Mouse (Mus musculus) liver, embryonic 14.5 days (tissue): ENCODE data around the gene Med24. TPM values are rescaled to one million over a fixed set of nuclear protein-coding genes. Genes with fewer than 3 reads are reported as not detected.
A peak's percentile ranks its signal among the peaks of the same experiment; 100 is the strongest.
"Not testable (repeated sequence)": the region's sequence is repeated elsewhere in the genome, so short reads cannot be mapped to it uniquely, and the experiment has no call there.

Source experiments
- ATAC-seq: fragments of 200-750 bp; cut with Nextera tagmentation; 2 replicates; pipeline ENCODE4 v1.8.0; 2017; ENCODE audit warnings: moderate number of reproducible peaks, mild to moderate bottlenecking, moderate library complexity; ENCODE audit not compliant: insufficient read depth
- DNase-seq, 3 experiments: peaks; one replicate each; pipeline ENCODE4 v3.0.0-alpha.2; 2012 to 2013; ENCODE audit warnings: low read depth in 3 of 3, low spot score in 3 of 3
- H3K27ac ChIP-seq: fragments of 300-500 bp; sonication (generic); 2 replicates; pipeline ENCODE4 v1.5.1; 2014; ENCODE audit warnings: moderate library complexity, mild to moderate bottlenecking, control low read depth, inconsistent platforms
- H3K27me3 ChIP-seq: fragments of 300-500 bp; sonication (generic); 2 replicates; pipeline ENCODE4 v1.6.1; 2014; ENCODE audit warnings: mild to moderate bottlenecking, low read length, moderate library complexity; ENCODE audit not compliant: control insufficient read depth, insufficient read depth
- H3K36me3 ChIP-seq: fragments of 300-500 bp; sonication (generic); replicated peaks from 2 replicates; pipeline ENCODE4 v1.6.1; 2014; ENCODE audit warnings: low read depth; ENCODE audit not compliant: control insufficient read depth, insufficient read depth
- H3K4me1 ChIP-seq, 2 experiments: fragments of 200-500 bp in 1 of 2; fragments of 300-500 bp in 1 of 2; sonication (generic) in 1 of 2; replicated peaks; 2 replicates each; pipeline ENCODE4 v1.6.1; 2012 to 2014; ENCODE audit warnings: antibody characterized with exemption in 1 of 2, inconsistent platforms in 1 of 2, low read length in 1 of 2; ENCODE audit not compliant: control insufficient read depth in 2 of 2, insufficient read depth in 2 of 2
- H3K4me2 ChIP-seq: fragments of 300-500 bp; sonication (generic); 2 replicates; pipeline ENCODE4 v1.6.1; 2014; ENCODE audit warnings: low read depth, mild to moderate bottlenecking, control low read depth, moderate library complexity
- H3K4me3 ChIP-seq, 2 experiments: fragments of 200-500 bp in 1 of 2; fragments of 300-500 bp in 1 of 2; sonication (generic) in 1 of 2; 2 replicates each; pipeline ENCODE4 v1.5.1; 2012 to 2014; ENCODE audit warnings: low read depth in 2 of 2, low read length in 2 of 2, mild to moderate bottlenecking in 2 of 2, control low read depth in 1 of 2, inconsistent platforms in 1 of 2, moderate library complexity in 1 of 2; ENCODE audit not compliant: insufficient read depth in 1 of 2
- H3K9ac ChIP-seq: fragments of 300-500 bp; sonication (generic); replicated peaks from 2 replicates; pipeline ENCODE4 v1.6.1; 2014; ENCODE audit warnings: mild to moderate bottlenecking, control low read depth, moderate library complexity
- H3K9me3 ChIP-seq: fragments of 300-500 bp; sonication (generic); 2 replicates; pipeline ENCODE4 v1.6.1; 2016; ENCODE audit warnings: low read length, mixed read lengths; ENCODE audit not compliant: control insufficient read depth
- CTCF ChIP-seq: IDR thresholded peaks from 2 replicates; pipeline ENCODE4 v1.5.1; 2016; ENCODE audit warnings: antibody characterized with exemption, low read depth, control low read depth
- EP300 ChIP-seq: IDR thresholded peaks from 2 replicates; pipeline ENCODE4 v1.6.1; 2016; ENCODE audit warnings: antibody characterized with exemption, low read depth
- WGBS: fragments of 180-500 bp; shearing (Covaris S2); extraction: QIAGEN DNeasy Blood & Tissue Kit; methylation state at CpG from one replicate; pipeline ENCODE4 v1.1.7; 2014; ENCODE audit not compliant: insufficient replicate concordance; 5-methylcytosine and 5-hydroxymethylcytosine counted together
- polyA plus RNA-seq, 2 experiments: library from polyadenylated mRNA; depleted of rRNA in 1 of 2; stranded (reverse) in 1 of 2; unstranded in 1 of 2; fragments of >200 nt; fragmentation: Nextera tagmentation in 1 of 2; extraction: Ambion mirVana in 1 of 2; gene quantifications; 2 replicates each; pipeline versions ENCODE4 v1.2.1 to v1.2.3; 2012 to 2014

The Med24 gene
- polyA plus RNA-seq, 2 experiments: 21.3 to 25.0 TPM

DNA sequence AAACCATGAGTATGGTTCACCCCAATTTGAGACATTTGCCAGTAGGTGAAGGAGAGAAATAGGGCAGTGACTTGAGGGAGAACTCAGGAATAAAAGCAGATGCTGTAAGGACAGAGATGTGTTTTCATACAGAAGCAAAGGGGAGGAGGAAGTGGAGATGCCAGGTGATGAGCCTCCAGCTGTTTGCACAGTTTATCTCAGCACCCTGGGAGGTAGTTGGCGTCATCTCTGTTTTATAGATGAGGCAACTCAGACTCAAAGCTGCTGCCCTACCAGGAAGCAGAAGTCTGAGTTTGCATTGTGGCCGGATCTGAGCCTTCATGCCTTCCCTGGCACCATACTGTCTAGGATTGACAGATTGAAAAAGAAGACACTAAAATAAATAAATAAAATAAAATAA, 60.3 kb downstream of the Med24 start:
- TF ChIP-seq CTCF (no peak), EP300 (no peak)
- WGBS: 23% methylated on average over 2 of the region's 2 CpGs
- Histone ChIP-seq H3K4me2 (no peak overlapping the region), H3K9me3 (no peaks in the 10 kb centered on the region), H3K4me1 (peaks cover 5 to 19% of the 10 kb centered on the region in 2 experiments; a peak in 3 of 4 replicates), H3K27me3 (peaks cover 3% of the 10 kb centered on the region), H3K4me3 (no peak overlapping the region), H3K27ac (no peak overlapping the region), H3K36me3 (no peaks in the 10 kb centered on the region), H3K9ac (no peak overlapping the region)
- DNase-seq (no peak), ATAC-seq (no peak)

DNA sequence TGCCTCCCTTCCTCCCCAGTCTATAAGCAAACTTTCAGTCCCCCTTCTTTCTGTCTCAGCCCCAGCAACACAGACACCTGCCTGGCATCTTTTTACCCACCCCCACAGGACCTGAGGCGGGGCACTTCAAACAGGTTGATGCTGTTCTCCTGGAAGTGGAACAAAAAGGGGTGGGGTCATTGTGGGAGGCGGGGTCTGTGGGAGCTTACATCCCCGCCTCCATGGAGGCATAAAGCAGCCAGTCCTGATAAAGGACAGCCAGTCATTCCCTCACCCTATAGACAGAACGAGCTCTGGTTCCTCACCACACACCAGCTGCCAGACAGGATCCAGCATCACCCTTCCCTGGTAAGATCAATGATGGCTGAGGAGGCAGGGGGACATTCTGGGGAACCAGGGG, 65.1 kb downstream of the Med24 start, which contains the start of gene Gsdma:
Gene Gsdma (plus strand): TSS at position 261 of the 400 bp plus-strand sequence.
- DNase-seq (no peak), ATAC-seq (no peak)
- Histone ChIP-seq H3K9me3 (no peaks in the 10 kb centered on the region), H3K4me1 (no peaks in the 10 kb centered on the region), H3K4me2 (no peak within 1 kb of the TSS), H3K4me3 (no peak within 1 kb of the TSS), H3K27ac (no peak within 1 kb of the TSS), H3K36me3 (no peaks in the 10 kb centered on the region), H3K27me3 (peaks cover 3% of the 10 kb centered on the region), H3K9ac (no peak within 1 kb of the TSS)
- TF ChIP-seq CTCF: no peak
- no peak for TF ChIP-seq EP300
- 21% methylated on average over 4 of the region's 4 CpGs for WGBS

DNA sequence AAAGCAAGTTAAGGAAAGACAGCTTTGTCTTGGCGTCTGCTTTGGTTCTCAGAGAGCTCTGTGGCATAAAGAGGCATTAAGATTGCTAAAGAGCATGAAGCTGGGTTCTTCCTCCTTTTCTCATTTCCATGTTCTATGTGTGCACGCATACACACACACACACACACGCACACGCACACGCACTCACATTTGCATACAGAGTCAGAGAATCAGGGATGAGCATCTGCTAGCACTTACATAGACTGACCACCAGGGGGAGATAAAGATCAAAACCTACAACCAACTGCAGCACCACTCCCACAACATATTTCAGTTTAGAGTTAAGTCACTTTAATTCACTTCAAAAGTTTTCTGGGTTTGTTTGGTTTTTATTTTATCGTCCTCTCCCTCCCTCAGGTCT, 68.7 kb downstream of the Med24 start:
- peak; percentile 26 to 47 (median 30) for DNase-seq
- no peaks in the 10 kb centered on the region for H3K27me3 ChIP-seq
- H3K36me3 ChIP-seq: no peaks in the 10 kb centered on the region
- H3K4me3 ChIP-seq: no peak overlapping the region
- no peak overlapping the region for H3K9ac ChIP-seq
- 8% methylated on average over 6 of the region's 6 CpGs for WGBS
- no peaks in the 10 kb centered on the region for H3K9me3 ChIP-seq
- no peak overlapping the region for H3K27ac ChIP-seq
- TF ChIP-seq CTCF: peak; percentile 89
- TF ChIP-seq EP300: no peak
- no peak for ATAC-seq
- no peak overlapping the region for H3K4me2 ChIP-seq
- no peaks in the 10 kb centered on the region for H3K4me1 ChIP-seq

DNA sequence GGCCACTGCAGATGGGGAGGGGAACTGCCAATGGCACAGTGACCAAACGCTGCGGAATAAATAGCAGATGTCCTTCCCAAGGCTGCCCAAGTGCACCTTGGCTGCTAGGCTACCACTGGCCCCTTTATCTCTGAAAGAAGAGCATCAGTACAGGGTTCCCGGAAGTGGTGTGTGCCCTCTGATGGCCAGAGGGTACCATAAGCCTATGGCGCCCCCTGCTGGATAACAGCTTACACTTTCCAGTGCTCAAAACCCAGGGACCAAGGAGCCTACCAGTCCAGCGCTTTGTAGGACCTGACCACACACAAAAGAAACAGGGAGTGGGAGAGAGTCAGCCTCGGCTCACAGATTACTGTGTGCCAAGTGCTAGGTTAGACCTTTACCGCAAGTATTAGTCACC, 74.2 kb downstream of the Med24 start:
- not testable (repeated sequence) for H3K27ac ChIP-seq, H3K9me3 ChIP-seq, H3K36me3 ChIP-seq, H3K4me3 ChIP-seq, ATAC-seq, H3K9ac ChIP-seq, H3K27me3 ChIP-seq, H3K4me1 ChIP-seq, H3K4me2 ChIP-seq
- TF ChIP-seq CTCF: peak; percentile 83
- 6% methylated on average over 7 of the region's 7 CpGs for WGBS
- DNase-seq: peak in 2 of 3 experiments; percentile 22 to 24

Other genes with a start within 250 kb of the Med24 start
- 0.15 and 0.27 TPM in 2 replicates for gene Ikzf3, start 183.4 kb downstream of the Med24 start, polyA plus RNA-seq (2012; rRNA removed)
- gene Ikzf3, start 183.4 kb downstream of the Med24 start, polyA plus RNA-seq (2014; fragmentation: Nextera tagmentation; extraction: Ambion mirVana): 0.05 and 0.10 TPM in 2 replicates
- gene Zpbp2, start 178.3 kb downstream of the Med24 start, polyA plus RNA-seq (2012; rRNA removed): 0.30 and 0.44 TPM in 2 replicates
- gene Zpbp2, start 178.3 kb downstream of the Med24 start, polyA plus RNA-seq (2014; fragmentation: Nextera tagmentation; extraction: Ambion mirVana): 0.76 and 0.83 TPM in 2 replicates
- 23.4 and 27.4 TPM in 2 replicates for gene Ormdl3, start 142.1 kb downstream of the Med24 start, polyA plus RNA-seq (2012; rRNA removed)
- gene Ormdl3, start 142.1 kb downstream of the Med24 start, polyA plus RNA-seq (2014; fragmentation: Nextera tagmentation; extraction: Ambion mirVana): 6.4 and 6.8 TPM in 2 replicates
- not detected in 2 replicates for gene Lrrc3c, start 131.1 kb downstream of the Med24 start, polyA plus RNA-seq (2012; rRNA removed)
- not detected in 2 replicates for gene Lrrc3c, start 131.1 kb downstream of the Med24 start, polyA plus RNA-seq (2014; fragmentation: Nextera tagmentation; extraction: Ambion mirVana)
- gene Gm12355, start 103.8 kb downstream of the Med24 start, polyA plus RNA-seq (2012; rRNA removed): 0.03 and 0.19 TPM in 2 replicates
- 0.47 and 0.68 TPM in 2 replicates for gene Gm12355, start 103.8 kb downstream of the Med24 start, polyA plus RNA-seq (2014; fragmentation: Nextera tagmentation; extraction: Ambion mirVana)
- gene Gsdma3, start 103.1 kb downstream of the Med24 start, polyA plus RNA-seq (2012; rRNA removed): not detected in 2 replicates
- not detected in 2 replicates for gene Gsdma3, start 103.1 kb downstream of the Med24 start, polyA plus RNA-seq (2014; fragmentation: Nextera tagmentation; extraction: Ambion mirVana)
- gene Gsdma2, start 82.7 kb downstream of the Med24 start, polyA plus RNA-seq (2012; rRNA removed): not detected in 2 replicates
- gene Gsdma2, start 82.7 kb downstream of the Med24 start, polyA plus RNA-seq (2014; fragmentation: Nextera tagmentation; extraction: Ambion mirVana): not detected in 2 replicates
- gene Gsdma, start 65.1 kb downstream of the Med24 start, polyA plus RNA-seq (2012; rRNA removed): 0.01 TPM in 1 of 2 replicates, not detected in the other
- not detected in 2 replicates for gene Gsdma, start 65.1 kb downstream of the Med24 start, polyA plus RNA-seq (2014; fragmentation: Nextera tagmentation; extraction: Ambion mirVana)
- 73.6 and 75.7 TPM in 2 replicates for gene Psmd3, start 46.9 kb downstream of the Med24 start, polyA plus RNA-seq (2012; rRNA removed)
- gene Psmd3, start 46.9 kb downstream of the Med24 start, polyA plus RNA-seq (2014; fragmentation: Nextera tagmentation; extraction: Ambion mirVana): 55.3 and 67.1 TPM in 2 replicates
- not detected in 2 replicates for gene Csf3, start 28.2 kb downstream of the Med24 start, polyA plus RNA-seq (2012; rRNA removed)
- not detected in 2 replicates for gene Csf3, start 28.2 kb downstream of the Med24 start, polyA plus RNA-seq (2014; fragmentation: Nextera tagmentation; extraction: Ambion mirVana)
- gene Thra, start 11.2 kb upstream of the Med24 start, polyA plus RNA-seq (2012; rRNA removed): 14.6 and 15.6 TPM in 2 replicates
- gene Thra, start 11.2 kb upstream of the Med24 start, polyA plus RNA-seq (2014; fragmentation: Nextera tagmentation; extraction: Ambion mirVana): 8.3 and 10.0 TPM in 2 replicates
- gene Nr1d1, start 45.9 kb upstream of the Med24 start, polyA plus RNA-seq (2012; rRNA removed): 0.54 and 0.65 TPM in 2 replicates
- gene Nr1d1, start 45.9 kb upstream of the Med24 start, polyA plus RNA-seq (2014; fragmentation: Nextera tagmentation; extraction: Ambion mirVana): 0.56 and 0.58 TPM in 2 replicates
- 11.5 and 15.8 TPM in 2 replicates for gene Msl1, start 66.1 kb upstream of the Med24 start, polyA plus RNA-seq (2012; rRNA removed)
- 4.5 and 4.9 TPM in 2 replicates for gene Msl1, start 66.1 kb upstream of the Med24 start, polyA plus RNA-seq (2014; fragmentation: Nextera tagmentation; extraction: Ambion mirVana)
- gene Casc3, start 75.5 kb upstream of the Med24 start, polyA plus RNA-seq (2012; rRNA removed): 12.2 and 12.7 TPM in 2 replicates
- 11.5 and 13.0 TPM in 2 replicates for gene Casc3, start 75.5 kb upstream of the Med24 start, polyA plus RNA-seq (2014; fragmentation: Nextera tagmentation; extraction: Ambion mirVana)
- 0.52 and 0.55 TPM in 2 replicates for gene Rapgefl1, start 107.3 kb upstream of the Med24 start, polyA plus RNA-seq (2012; rRNA removed)
- gene Rapgefl1, start 107.3 kb upstream of the Med24 start, polyA plus RNA-seq (2014; fragmentation: Nextera tagmentation; extraction: Ambion mirVana): 0.05 and 0.06 TPM in 2 replicates
- 2.0 and 2.1 TPM in 2 replicates for gene Wipf2, start 134.2 kb upstream of the Med24 start, polyA plus RNA-seq (2012; rRNA removed)
- gene Wipf2, start 134.2 kb upstream of the Med24 start, polyA plus RNA-seq (2014; fragmentation: Nextera tagmentation; extraction: Ambion mirVana): 1.1 and 1.4 TPM in 2 replicates
- 16.9 and 28.6 TPM in 2 replicates for gene Cdc6, start 178.4 kb upstream of the Med24 start, polyA plus RNA-seq (2012; rRNA removed)
- gene Cdc6, start 178.4 kb upstream of the Med24 start, polyA plus RNA-seq (2014; fragmentation: Nextera tagmentation; extraction: Ambion mirVana): 64.1 and 71.0 TPM in 2 replicates
- gene Rara, start 198.4 kb upstream of the Med24 start, polyA plus RNA-seq (2012; rRNA removed): 1.9 and 2.3 TPM in 2 replicates
- 3.0 and 3.2 TPM in 2 replicates for gene Rara, start 198.4 kb upstream of the Med24 start, polyA plus RNA-seq (2014; fragmentation: Nextera tagmentation; extraction: Ambion mirVana)